Mouse (Mus musculus): ENCODE results near the gene Tmem214.

GRCm38 (mm10) chr5:30825166-30825565, 42.6 kb upstream of the Tmem214 start:
- TF ChIP-seq POLR2A (IDR thresholded peaks at IDR 0.05; ENCODE audit: borderline replicate concordance, extremely low read depth, low read depth, low read length) (no peak), CTCF (IDR thresholded peaks at IDR 0.05; ENCODE audit: insufficient read depth, low read length) (no peak)

All from lung, adult 2 months (tissue).